Mouse (Mus musculus): Measurements from ENCODE around the gene Ifit1bl2.
"Not testable (repeated sequence)": the region's sequence is repeated elsewhere in the genome, so short reads cannot be mapped to it uniquely, and the experiment has no call there.

The Ifit1bl2 gene

DNA sequence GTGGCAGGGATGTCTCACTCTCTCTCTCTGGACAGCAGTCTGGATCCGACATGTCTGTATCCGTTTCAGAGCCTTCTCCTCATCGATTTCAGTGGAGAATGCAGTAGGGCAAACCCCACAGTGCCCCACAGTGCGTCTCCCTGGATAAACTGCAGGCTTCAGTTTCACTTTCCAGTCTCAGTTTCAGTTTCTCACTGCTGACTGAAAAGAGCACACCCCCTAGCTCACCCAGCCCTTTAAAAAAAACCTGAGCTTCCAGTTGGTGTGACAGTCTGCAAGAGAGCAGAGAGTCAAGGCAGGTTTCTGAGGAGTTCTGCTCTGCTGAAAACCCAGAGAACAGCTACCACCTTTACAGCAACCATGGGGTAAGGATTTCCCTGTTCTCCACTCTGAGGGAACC is at the start of gene Ifit1bl2, which contains the start of gene Ifit1:
Ifit1bl2 (minus strand) TSS at position 121 of the 400 bp plus-strand sequence.
Ifit1 (plus strand) TSS at position 249 of the 400 bp plus-strand sequence.
- no peak for DNase-seq (ENCODE audit: low read depth)

GRCm38 (mm10) chr19:34685530-34685929 is 45.0 kb upstream of the Ifit1bl2 start:
- no peak for DNase-seq (ENCODE audit: low read depth)

DNA sequence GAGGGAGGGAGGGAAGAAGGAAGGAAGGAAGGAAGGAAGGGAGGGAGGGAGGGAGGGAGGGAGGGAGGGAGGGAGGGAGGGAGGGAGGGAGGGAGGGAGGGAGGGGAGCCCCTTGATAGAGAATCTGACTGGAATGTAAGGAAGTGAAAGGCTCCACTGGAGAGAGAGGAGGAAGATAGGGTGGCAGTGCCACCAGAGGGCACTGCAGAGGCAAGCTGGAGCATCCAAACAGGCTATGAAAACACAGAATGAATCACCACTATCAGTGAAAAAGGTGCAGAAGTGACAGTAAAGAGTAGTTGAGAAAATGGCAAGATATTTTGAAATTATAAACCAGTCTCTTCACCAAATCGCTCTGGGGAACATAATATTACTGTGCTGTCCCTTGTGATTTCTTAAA is 44.3 kb upstream of the Ifit1bl2 start:
- DNase-seq (ENCODE audit: low read depth), result peak; percentile 19

GRCm38 (mm10) chr19:34678428-34678827 is 37.9 kb upstream of the Ifit1bl2 start:
- DNase-seq (ENCODE audit: low read depth), result no peak

- no peak for DNase-seq (ENCODE audit: low read depth)
Measured at GRCm38 (mm10) chr19:34673476-34673875, 32.9 kb upstream of the Ifit1bl2 start.

DNA sequence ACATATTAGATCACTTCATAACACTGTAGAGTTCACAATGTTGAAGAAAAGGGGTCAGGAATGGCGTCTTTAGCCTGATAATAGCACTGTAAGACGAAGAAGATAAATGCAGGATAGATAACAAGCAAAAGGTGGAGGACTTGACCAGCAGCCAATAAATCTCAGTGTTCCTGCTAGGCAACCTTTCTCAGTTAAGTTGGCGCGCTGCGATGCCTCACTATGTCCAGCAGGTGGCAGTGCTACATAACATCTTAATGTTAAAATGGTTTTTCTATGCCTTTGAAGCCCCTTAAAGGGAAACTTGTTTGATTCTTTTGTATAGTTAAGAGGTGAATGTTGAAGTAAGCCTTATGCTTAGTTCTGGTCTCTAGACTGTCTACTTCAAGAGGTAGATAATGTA is 25.6 kb upstream of the Ifit1bl2 start:
- peak; percentile 16 for DNase-seq (ENCODE audit: low read depth)

DNA sequence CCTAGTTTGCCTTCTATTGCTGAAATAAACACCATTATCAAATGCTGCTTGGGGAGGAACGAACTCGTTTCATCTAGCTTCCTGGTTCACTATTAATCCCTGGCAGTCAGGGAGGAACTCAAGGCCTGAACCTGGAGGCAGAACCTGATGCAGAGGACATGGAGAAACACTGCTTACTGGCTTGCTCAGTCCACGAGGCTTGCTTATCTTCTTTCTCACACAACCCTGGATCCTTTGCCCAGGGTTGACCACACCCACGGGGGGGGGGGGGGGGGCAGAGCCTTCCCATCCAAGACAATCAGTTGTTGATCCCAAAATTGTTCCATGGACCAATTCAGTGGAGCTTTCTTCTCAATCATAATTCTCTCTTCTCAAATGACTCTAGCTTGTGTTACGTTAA is 22.2 kb upstream of the Ifit1bl2 start:
- no peak for DNase-seq (ENCODE audit: low read depth)

DNA sequence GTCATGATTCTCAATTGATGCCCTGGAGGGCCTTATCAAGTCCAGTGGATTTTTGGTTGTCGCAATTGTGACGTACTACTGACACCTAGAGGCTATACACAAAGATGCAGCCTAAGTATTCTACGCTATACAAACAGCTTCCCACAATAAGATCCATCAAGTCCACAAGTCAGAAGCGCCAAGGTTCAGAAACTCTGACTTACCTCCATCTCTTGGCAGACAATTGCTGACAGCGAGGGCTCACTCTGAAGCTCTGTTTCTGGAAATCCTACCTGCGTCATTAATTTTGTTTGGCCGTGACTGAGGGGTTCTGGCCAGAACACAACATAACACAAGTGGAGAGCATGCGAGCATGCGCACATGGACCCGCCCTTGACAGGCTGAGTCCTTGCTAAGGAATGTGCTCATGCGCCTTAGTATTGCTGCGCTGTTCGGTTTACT is 21.5 kb upstream of the Ifit1bl2 start:
- DNase-seq (ENCODE audit: low read depth), result peak; percentile 80

GRCm38 (mm10) chr19:34656511-34657298 is 16.2 kb upstream of the Ifit1bl2 start:
- DNase-seq (ENCODE audit: low read depth), result no peak

- DNase-seq (ENCODE audit: low read depth), result no peak
Measured at GRCm38 (mm10) chr19:34655227-34655805, 14.8 kb upstream of the Ifit1bl2 start.

DNA sequence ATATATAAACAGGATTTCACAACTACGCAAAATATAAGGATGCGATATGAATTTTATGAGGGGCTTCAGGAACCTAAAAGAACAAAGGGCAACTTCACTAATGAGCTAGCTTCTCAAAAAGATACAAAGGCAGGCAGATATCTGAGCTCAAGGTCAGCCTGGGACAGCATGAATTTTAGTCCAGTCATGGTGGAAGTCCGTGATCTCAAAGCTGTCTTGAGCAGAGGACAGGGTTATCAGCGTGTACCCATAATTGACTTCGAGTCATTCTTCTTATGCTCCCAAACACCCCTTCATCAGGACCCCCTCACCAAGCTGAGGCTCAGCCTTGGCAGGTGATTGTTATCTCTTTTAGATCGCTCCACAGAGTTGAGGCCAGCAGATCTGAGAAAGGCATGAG is 10.5 kb upstream of the Ifit1bl2 start:
- no peak for DNase-seq (ENCODE audit: low read depth)

DNA sequence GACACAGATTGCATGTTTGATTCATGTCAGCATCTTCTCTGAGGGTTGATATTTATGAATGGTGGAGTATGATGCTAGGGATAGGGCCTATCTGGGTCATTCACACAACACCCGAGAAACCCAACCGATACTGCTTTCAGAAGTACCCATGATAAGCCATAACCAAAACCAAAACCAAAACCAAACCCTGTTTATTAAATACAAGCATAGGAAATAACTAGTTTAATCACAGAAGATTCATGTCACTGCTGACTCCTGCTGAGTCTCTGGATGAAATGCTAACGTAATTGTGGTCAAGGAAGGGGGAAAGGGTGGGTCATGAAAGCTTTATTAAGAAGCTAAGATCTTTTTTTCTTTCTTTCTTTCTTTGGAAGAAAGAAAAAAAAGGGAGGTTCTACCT is 9.7 kb upstream of the Ifit1bl2 start:
- no peak for DNase-seq (ENCODE audit: low read depth)

DNA sequence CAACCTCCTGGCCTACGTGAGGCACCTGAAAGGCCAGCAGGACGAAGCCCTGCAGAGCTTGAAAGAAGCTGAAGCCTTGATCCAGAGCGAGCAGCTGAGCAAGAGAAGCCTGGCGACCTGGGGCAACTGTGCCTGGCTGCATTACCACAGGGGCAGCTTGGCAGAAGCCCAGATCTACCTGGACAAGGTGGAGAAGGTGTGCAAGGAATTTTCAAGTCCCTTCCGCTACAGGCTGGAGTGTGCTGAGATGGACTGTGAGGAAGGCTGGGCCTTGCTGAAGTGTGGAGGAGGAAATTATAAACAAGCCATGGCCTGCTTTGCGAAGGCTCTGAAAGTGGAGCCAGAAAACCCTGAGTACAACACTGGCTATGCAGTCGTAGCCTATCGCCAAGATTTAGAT is 7.1 kb upstream of the Ifit1bl2 start:
- not testable (repeated sequence) for DNase-seq (ENCODE audit: low read depth)

DNA sequence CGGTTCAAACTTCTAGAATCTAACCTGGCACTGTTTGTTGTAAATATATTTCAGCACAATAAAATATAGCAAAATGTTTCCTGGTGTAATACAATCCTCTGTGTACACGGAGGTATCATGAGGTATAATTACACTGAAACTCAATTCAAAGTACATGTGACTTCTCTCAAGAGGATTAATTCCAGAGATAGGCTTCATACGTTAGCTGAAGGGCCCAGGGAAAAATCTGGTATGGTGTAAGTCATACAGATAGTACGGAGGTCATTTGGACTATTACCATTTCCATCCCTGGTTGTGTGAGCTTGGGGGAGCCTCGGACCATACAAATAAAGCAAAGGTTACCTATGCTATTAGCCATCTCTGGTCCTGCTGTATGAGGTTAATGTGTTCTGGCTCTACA is 2.1 kb upstream of the Ifit1bl2 start:
- DNase-seq (ENCODE audit: low read depth), result no peak

DNA sequence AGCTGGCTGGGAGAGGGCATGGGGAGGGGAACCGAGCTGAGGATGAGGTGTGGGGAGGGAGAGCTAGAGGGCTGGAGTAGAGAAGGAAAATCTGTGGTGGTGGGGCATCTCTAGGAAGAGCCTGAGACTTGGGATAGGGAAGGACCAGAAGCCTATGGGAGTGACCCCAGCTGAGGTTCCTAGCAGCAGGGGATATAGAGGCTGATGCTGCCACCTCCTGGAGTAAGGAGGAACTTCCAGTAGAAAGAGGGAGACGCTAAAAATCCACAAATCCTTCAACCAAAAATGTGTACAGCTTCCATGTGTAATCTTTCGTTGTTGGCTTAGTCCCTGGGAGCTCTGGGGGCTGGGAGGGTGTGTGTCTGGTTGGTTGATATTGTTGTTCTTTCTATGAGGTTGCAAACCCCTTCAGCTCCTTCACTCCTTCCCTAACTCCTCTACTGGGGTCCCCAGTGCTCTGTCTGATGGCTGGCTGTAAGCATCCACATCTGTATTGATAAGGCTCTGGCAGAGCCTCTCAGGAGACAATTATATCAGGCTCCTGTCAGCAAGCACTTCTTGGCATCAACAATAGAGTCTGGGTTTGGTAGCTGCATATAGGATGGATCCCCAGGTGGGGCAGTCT is 3.5 kb downstream of the Ifit1bl2 start:
- DNase-seq (ENCODE audit: low read depth), result peak; percentile 37

GRCm38 (mm10) chr19:34633484-34633883 is 7.1 kb downstream of the Ifit1bl2 start:
- DNase-seq (ENCODE audit: low read depth), result no peak

GRCm38 (mm10) chr19:34631487-34631886 is 9.1 kb downstream of the Ifit1bl2 start:
- no peak for DNase-seq (ENCODE audit: low read depth)

DNA sequence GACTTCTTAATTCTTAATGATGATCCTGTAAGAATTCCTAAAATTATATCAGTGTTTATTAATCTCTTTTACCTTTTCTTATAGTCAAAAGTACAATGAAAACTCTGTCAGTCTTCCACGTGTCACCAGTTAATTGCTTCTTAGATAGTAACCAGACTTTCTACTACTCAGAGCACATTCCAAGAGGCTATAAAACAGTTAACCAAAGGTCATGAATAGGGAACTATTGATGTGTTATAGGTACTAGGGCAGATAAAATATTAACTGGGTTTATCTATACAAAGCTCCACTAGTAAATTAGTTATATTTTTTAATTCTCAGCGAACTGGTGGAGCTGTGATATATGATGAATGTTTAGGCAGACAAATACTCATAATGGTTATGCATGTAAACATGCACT is 13.0 kb downstream of the Ifit1bl2 start:
- no peak for DNase-seq (ENCODE audit: low read depth)

DNA sequence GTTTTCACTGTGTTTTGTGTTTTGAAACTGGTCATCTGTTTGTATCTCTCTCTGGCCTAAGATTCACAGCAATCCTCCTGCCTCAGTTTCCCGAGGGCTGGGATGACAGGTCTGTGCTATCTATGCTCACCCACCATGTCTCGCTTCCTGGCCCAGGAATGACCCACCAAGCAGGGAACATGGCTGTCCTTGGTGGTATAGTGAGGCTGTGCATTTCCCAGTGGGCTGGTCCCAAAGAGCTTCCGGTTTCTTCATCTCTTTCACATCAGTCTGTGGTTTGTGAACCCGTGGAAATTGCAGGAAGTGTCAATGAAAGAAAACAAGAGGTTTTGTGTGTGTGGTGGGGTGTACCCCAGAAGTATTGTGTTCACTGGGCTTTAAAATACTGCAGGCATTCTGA is 15.9 kb downstream of the Ifit1bl2 start:
- DNase-seq (ENCODE audit: low read depth), result no peak

DNA sequence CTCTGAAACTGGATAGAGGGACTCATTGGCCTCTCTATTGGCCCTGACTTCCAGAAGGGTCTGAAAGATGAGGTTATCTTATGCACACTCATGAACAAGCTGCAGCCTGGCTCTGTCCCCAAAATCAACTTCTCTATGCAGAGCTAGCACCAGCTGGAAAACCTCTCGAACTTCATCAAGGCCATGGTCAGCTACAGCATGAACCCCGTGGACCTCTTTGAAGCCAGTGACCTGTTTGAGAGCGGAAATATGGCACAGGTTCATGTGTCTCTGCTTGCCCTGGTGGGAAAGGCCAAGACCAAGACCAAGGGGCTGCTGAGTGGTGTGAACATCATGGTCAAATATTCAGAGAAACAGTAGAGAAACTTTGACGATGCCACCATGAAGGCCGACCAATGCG is 16.8 kb downstream of the Ifit1bl2 start:
- no peak for DNase-seq (ENCODE audit: low read depth)

DNA sequence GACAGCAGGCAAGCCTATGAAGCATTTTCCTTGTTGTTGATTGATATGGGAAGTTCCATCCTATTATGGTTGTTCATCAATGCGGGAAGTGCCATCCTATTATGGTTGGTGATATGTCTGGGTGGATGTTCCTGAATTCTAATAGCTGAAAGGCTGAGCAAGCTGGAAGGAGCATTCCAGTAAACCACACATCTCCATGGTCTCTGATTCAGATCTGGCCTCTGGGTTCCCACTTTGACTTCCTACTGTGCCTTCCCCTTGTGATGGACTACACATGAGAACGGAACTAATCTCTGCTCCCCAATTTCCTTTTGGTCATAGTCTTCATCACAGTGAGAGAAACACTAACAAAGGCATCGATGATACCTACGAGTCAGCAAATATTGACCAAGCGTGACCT is 19.7 kb downstream of the Ifit1bl2 start:
- DNase-seq (ENCODE audit: low read depth), result no peak

DNA sequence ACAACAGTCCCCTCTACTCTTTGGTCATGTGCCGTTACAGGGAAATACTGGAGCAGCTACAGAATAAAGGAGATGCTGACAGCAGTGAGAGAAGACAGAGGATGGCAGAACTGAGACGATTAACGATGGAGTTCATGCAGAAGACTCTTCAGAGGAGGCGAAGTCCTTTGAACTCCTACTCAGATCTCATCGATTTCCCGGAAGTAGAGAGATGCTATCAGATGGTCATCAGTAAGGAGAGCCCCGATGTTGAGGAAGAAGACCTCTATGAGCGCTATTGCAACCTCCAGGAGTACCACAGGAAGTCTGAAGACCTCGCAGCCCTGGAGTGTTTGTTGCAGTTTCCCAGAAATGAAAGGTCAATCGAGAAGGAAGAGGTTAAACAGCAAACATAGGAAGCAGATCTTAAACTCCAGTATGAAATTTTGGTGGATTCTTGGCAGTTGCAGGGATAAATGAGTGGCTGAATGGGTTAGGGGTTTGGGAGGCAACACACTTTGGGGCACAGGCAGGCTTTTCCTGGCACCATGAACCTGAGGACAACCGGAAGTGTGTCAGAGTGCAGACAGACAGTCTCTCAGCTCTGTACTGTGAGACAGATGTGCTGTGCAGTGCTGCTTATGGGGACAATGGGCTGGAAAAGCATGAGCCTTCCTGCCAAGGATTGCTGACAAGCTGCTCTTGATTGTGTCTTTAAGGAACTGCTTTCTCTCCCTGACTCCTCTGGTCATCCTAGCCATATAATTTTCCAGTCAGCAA is 28.1 kb downstream of the Ifit1bl2 start:
- DNase-seq (ENCODE audit: low read depth), result not testable (repeated sequence)
